Mouse (Mus musculus) lung, embryonic 14.5 days (tissue): ENCODE data around the gene Dnase2a. TPM values are rescaled to one million over a fixed set of nuclear protein-coding genes. Genes with fewer than 3 reads are reported as not detected.

ENCODE experiments used
- ATAC-seq: fragments of 200-750 bp; cut with Nextera tagmentation; 2 replicates; pipeline ENCODE4 v1.8.0; 2017; ENCODE audit warnings: mild to moderate bottlenecking, moderate TSS enrichment, moderate library complexity; ENCODE audit not compliant: insufficient read depth
- DNase-seq: peaks from one replicate; pipeline ENCODE4 v3.0.0-alpha.2; 2015
- H3K27ac ChIP-seq: fragments of 300-500 bp; sonication (generic); 2 replicates; pipeline ENCODE4 v1.5.1; 2014; ENCODE audit warnings: low read depth, mild to moderate bottlenecking, moderate library complexity
- H3K27me3 ChIP-seq: fragments of 300-500 bp; sonication (generic); 2 replicates; pipeline ENCODE4 v1.6.1; 2014; ENCODE audit warnings: low read length, control low read depth; ENCODE audit not compliant: insufficient read depth
- H3K36me3 ChIP-seq: fragments of 300-500 bp; sonication (generic); 2 replicates; pipeline ENCODE4 v1.6.1; 2014; ENCODE audit warnings: control low read depth; ENCODE audit not compliant: insufficient read depth
- H3K4me1 ChIP-seq: fragments of 300-500 bp; sonication (generic); 2 replicates; pipeline ENCODE4 v1.6.1; 2014; ENCODE audit warnings: antibody characterized with exemption, control low read depth; ENCODE audit not compliant: insufficient read depth
- H3K4me2 ChIP-seq: fragments of 300-500 bp; sonication (generic); 2 replicates; pipeline ENCODE4 v1.6.1; 2014; ENCODE audit warnings: mild to moderate bottlenecking
- H3K4me3 ChIP-seq: fragments of 300-500 bp; sonication (generic); 2 replicates; pipeline ENCODE4 v1.5.1; 2014; ENCODE audit warnings: low read depth, low read length
- H3K9ac ChIP-seq: fragments of 300-500 bp; sonication (generic); 2 replicates; pipeline ENCODE4 v1.6.1; 2014
- H3K9me3 ChIP-seq: fragments of 300-500 bp; sonication (generic); 2 replicates; pipeline ENCODE4 v1.6.1; 2016; ENCODE audit warnings: low read depth, low read length, control low read depth
- CTCF ChIP-seq: IDR thresholded peaks from 2 replicates; pipeline ENCODE4 v1.5.1; 2016; ENCODE audit warnings: antibody characterized with exemption, low read depth
- WGBS: fragments of 180-500 bp; shearing (Covaris S2); extraction: QIAGEN DNeasy Blood & Tissue Kit; methylation state at CpG from one replicate; pipeline ENCODE4 v1.1.7; 2014; 5-methylcytosine and 5-hydroxymethylcytosine counted together
- polyA plus RNA-seq: library from polyadenylated mRNA; unstranded; fragments of >200 nt; fragmentation: Nextera tagmentation; extraction: Ambion mirVana; gene quantifications from 2 replicates; pipeline ENCODE4 v1.2.1, GENCODE M21; 2014

Gene Dnase2a
- polyA plus RNA-seq, 1 experiment from 2014 or later = 15.3 TPM

DNA sequence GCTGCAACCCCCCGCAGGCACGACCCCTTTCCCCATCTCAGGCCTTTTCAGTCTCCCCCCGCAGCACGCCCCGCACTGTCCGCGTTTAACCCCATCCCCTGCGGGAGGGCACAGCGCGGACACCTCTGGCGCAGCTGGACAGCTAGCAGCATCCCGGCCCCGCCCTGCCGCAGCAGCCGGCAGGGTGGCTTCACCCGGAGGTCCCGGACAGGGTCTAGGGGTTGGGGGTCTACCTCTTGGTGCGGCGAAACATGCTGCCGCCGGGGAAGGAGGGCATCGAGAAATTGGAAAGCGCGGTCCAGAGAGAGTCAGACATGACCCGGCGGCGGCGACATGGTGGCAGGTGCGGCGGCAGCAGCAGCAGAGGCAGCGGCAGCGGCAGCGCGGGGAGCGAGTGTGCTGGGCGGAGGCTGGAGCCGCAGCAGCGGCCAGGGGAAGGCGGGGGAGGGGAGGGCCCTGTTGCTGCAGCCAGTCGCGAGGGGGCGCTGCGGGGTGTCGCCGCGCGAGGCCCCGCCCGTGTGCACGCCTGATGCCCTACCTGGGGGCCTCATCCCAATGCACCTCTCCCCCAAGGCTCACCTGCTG lies 28.7 kb downstream of the Dnase2a start, which contains the start of gene Mast1:
Mast1 (minus strand) TSS at position 398 of the 585 bp plus-strand sequence.
- DNase-seq (peak; percentile 58), ATAC-seq (peak; percentile 49; the same call in 1 of the 2 replicates)
- TF ChIP-seq CTCF = 0 out of 2 replicates have a peak, but pooled peaks have one; percentile 18
- H3K27me3 ChIP-seq = peaks cover 52% of the 10 kb centered on the region
- under 1% methylated on average over 50 of the region's 50 CpGs for WGBS
- no peaks in the 10 kb centered on the region for H3K9me3 ChIP-seq
- H3K4me2 ChIP-seq = peak within 1 kb of the TSS; percentile 71
- H3K36me3 ChIP-seq = no peaks in the 10 kb centered on the region
- H3K4me3 ChIP-seq = peak within 1 kb of the TSS; percentile 37
- H3K4me1 ChIP-seq = no peaks in the 10 kb centered on the region
- no peak within 1 kb of the TSS for H3K27ac ChIP-seq
- H3K9ac ChIP-seq = peak within 1 kb of the TSS; percentile 38; the same call in 1 of the 2 replicates

DNA sequence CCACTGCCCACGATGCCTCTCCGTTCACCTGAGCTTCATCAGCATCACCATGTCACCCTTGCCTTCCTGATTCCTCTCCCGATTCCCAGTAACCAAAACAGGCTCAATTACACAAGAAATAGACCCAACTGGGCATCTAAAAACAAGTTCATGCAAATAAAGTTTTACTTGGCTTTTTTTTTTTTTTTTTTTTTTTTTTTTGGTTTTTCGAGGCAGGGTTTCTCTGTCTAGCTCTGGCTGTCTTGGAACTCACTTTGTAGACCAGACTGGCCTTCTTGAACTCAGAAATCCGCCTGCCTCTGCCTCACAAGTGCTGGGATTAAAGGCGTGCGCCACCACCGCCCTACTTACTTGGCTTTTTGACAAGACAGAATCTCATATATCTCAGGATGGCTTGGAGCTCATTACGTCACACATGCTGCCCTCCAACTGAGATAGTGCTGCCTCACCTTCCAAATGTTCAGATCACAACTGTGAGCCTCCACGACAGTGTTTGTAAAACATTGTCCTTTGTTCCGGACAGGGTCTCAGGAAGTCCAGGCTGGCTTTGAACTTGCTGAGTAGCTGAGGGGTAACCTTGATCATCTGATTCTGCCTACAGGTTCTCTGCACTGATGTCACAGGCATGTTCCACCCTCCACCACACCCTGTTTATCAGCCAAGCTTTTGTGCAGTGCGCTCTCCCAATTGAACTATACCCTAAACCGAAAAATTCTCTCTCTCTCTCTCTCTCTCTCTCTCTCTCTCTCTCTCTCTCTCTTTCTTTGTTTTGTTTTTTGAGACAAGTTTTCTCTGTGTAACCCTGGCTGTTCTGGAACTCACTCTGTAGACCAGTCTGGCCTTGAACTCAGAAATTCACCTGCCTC lies 29.5 kb downstream of the Dnase2a start:
- TF ChIP-seq CTCF = no peak
- H3K4me2 ChIP-seq = peak overlapping the region; percentile 71
- no peaks in the 10 kb centered on the region for H3K9me3 ChIP-seq
- 0 out of 2 replicates have a peak overlapping the region, but pooled peaks have one; percentile 37 for H3K4me3 ChIP-seq
- H3K36me3 ChIP-seq = no peaks in the 10 kb centered on the region
- no peaks in the 10 kb centered on the region for H3K4me1 ChIP-seq
- WGBS = 58% methylated on average over 13 of the region's 13 CpGs
- ATAC-seq (no peak), DNase-seq (no peak)
- no peak overlapping the region for H3K27ac ChIP-seq
- peaks cover 52% of the 10 kb centered on the region for H3K27me3 ChIP-seq
- no peak overlapping the region for H3K9ac ChIP-seq

DNA sequence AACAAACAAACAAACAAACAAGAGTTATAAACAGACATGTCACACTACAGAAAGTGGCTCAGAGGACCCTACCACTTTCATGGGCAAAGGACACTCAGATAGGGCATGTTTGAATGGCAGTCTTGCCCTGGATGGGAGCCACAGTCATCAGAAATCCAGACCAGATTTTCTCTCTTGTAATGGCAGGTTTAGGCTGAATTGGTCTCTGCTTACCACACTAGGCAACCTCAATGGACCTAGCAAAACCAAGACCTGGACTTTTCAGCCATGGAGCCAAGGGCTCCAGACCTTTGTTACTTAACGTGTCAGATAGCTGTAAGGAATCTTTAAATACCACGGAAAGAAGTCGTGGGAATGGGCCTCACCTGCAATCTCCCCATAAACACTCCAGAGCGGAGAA lies 35.3 kb downstream of the Dnase2a start:
- H3K27me3 ChIP-seq = peaks cover 41% of the 10 kb centered on the region
- H3K4me3 ChIP-seq = no peak overlapping the region
- no peaks in the 10 kb centered on the region for H3K9me3 ChIP-seq
- ATAC-seq (no peak), DNase-seq (no peak)
- no peak for TF ChIP-seq CTCF
- no peak overlapping the region for H3K4me2 ChIP-seq
- no peak overlapping the region for H3K9ac ChIP-seq
- no peak overlapping the region for H3K27ac ChIP-seq
- H3K36me3 ChIP-seq = no peaks in the 10 kb centered on the region
- no peaks in the 10 kb centered on the region for H3K4me1 ChIP-seq
- WGBS = 17% methylated on average over 4 of the region's 4 CpGs

DNA sequence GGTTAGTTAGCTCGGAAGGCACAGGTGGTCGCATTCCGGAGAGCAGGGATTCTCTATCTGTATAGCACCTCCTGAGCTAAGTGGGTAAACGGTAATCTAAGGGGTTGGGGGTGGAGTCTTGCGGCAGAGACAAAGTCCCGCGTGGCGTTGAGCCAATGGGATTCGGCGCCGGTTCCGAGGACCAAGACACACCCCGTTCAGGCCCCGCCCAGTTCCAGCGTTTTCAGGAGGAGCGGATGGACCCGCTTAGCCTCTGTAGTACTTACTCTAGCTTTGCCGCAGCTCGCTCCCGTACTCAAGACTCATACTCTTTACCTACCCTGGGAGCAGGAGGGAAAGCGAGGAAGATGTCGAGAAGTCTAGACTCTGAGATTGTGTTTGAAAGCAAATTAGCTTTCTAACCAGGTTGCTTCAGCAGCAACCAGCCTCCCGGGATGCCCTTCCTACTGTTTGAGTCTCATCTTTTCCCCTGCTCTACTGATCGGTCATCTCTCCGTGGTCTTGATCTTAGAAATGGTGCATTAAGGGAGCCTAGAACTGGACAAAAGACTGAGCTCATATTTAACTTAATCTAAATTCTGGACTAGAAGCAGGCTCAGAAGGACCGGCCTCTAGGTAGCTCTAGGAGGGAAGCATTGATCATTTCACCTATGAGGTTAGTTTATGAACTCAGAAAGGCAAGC lies 36.3 kb downstream of the Dnase2a start:
- peak; percentile 35; the same call in 1 of the 2 replicates for ATAC-seq
- peak; percentile 70 for DNase-seq
- Histone ChIP-seq H3K4me3 (peak overlapping the region; percentile 17; the same call in 1 of the 2 replicates), H3K27me3 (peaks cover 41% of the 10 kb centered on the region), H3K9me3 (no peaks in the 10 kb centered on the region), H3K4me2 (peak overlapping the region; percentile 23; the same call in 1 of the 2 replicates), H3K9ac (no peak overlapping the region), H3K36me3 (no peaks in the 10 kb centered on the region), H3K27ac (no peak overlapping the region), H3K4me1 (no peaks in the 10 kb centered on the region)
- 2% methylated on average over 26 of the region's 26 CpGs for WGBS
- TF ChIP-seq CTCF = no peak

DNA sequence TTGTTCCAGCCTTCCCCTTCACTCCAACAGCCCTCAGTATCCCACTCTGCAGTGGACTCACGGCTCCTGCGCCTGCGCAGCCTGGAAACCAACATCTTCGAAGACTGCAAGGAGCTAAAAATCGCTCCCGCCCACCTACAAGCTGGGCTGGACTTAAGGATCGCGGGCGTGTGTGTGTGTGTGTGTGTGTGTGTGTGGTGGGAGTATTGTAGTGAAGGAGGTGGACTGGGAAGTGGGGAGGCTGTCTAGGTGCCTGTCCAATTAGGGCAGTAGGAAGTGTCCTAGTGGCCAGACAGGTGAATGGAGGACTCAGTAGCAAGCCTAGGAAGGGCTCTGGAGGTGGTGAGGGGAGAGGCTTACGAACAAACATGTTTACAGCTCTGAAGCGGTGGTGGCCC lies 36.9 kb downstream of the Dnase2a start:
- WGBS = 3% methylated on average over 11 of the region's 11 CpGs
- H3K9me3 ChIP-seq = no peaks in the 10 kb centered on the region
- peak overlapping the region; percentile 73; the same call in 1 of the 2 replicates for H3K4me2 ChIP-seq
- peaks cover 42% of the 10 kb centered on the region for H3K27me3 ChIP-seq
- TF ChIP-seq CTCF = no peak
- no peaks in the 10 kb centered on the region for H3K36me3 ChIP-seq
- H3K9ac ChIP-seq = no peak overlapping the region
- no peak overlapping the region for H3K27ac ChIP-seq
- ATAC-seq (no peak), DNase-seq (peak; percentile 21)
- H3K4me1 ChIP-seq = no peaks in the 10 kb centered on the region
- H3K4me3 ChIP-seq = peak overlapping the region; percentile 41; the same call in 1 of the 2 replicates

DNA sequence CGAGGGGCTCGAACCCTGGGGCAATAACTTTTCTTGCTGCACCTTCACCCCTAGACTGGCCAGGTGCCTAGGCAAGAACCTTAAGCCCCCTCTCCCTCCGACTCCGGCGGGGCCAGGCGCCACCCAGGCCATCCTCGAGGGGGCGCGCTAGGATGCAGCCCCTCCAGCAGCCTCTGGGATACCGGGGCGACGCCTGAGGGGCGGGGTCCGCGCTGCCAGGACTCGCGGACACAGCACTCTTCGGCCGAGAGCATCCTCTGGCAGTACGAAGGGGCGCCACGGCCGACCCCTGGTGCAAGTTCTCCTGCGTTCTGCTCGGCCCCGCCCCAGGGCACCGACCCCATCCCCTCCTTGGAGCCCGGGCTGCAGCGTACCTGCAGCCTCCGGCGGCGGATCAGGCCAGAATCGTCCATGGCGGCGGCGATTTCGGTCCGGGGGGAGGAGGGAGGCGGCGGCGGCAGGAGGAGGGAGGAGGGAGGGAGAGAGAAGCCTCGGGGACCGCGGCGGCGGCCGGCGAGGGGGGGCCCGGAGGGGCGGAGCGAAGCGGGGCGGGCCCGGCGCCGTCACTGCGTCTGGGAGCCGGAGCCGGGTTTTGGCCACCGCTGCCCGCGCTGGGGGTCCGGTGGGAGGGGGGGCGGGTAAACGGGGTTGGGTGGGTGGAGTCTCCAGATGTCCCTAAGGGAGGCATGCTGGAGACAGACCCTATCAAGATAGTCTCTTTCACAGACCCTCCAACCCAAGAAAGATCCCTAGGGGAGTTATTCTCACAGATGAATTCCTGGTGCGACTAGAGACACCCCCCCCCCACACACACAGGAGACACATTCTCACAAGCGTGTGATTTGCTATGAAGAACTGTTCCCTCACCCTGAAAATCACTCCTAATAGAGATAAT lies 37.5 kb downstream of the Dnase2a start:
- Histone ChIP-seq H3K4me3 (peak overlapping the region; percentile 41), H3K4me2 (peak overlapping the region; percentile 73), H3K4me1 (no peaks in the 10 kb centered on the region), H3K27ac (no peak overlapping the region), H3K9ac (no peak overlapping the region; the same call in 1 of the 2 replicates), H3K27me3 (peaks cover 48% of the 10 kb centered on the region), H3K36me3 (no peaks in the 10 kb centered on the region), H3K9me3 (no peaks in the 10 kb centered on the region)
- DNase-seq (peak; percentile 21), ATAC-seq (peak; percentile 35; the same call in 1 of the 2 replicates)
- TF ChIP-seq CTCF = peak; percentile 36
- WGBS = under 1% methylated on average over 53 of the region's 67 CpGs
